Mouse (Mus musculus): ENCODE measurements at regions not wholly inside any gene's neighbourhood (a gene's known extent, or its start where the extent isn't known, plus 50 kb on each side); places are given as distances from the start of the nearest gene placed in this dataset.

GRCm38 (mm10) chr3:58054726-58055125, 206.8 kb upstream of the Pfn2 start:
- H3K36me3 ChIP-seq, result no peaks in the 10 kb centered on the region
- no peak overlapping the region for H3K4me3 ChIP-seq
- 0 out of 2 replicates have a peak, but pooled peaks cover 4% of the 10 kb centered on the region for H3K4me1 ChIP-seq (replicated peaks)
- no peak overlapping the region for H3K9ac ChIP-seq
- WGBS, result 65% methylated on average over 7 of the region's 7 CpGs
- ATAC-seq (replicated peaks; ENCODE audit: insufficient number of reproducible peaks, insufficient read depth, low FRiP score, low read depth), result no peak
- no peak overlapping the region for H3K27ac ChIP-seq
- H3K27me3 ChIP-seq, result no peaks in the 10 kb centered on the region
- H3K4me2 ChIP-seq, result no peak overlapping the region
- no peaks in the 10 kb centered on the region for H3K9me3 ChIP-seq (replicated peaks)

GRCm38 (mm10) chr3:58055181-58055580, 207.3 kb upstream of the Pfn2 start:
- H3K27me3 ChIP-seq, result no peaks in the 10 kb centered on the region
- WGBS, result 74% methylated on average over 4 of the region's 4 CpGs

GRCm38 (mm10) chr3:58056191-58057063, 208.5 kb upstream of the Pfn2 start:
- H3K4me3 ChIP-seq, result no peak overlapping the region
- no peaks in the 10 kb centered on the region for H3K36me3 ChIP-seq
- no peak overlapping the region for H3K27ac ChIP-seq
- peak; percentile 55; the same call in 1 of the 2 replicates for ATAC-seq (replicated peaks; ENCODE audit: insufficient number of reproducible peaks, insufficient read depth, low FRiP score, low read depth)
- H3K9me3 ChIP-seq (replicated peaks), result no peaks in the 10 kb centered on the region
- H3K9ac ChIP-seq, result no peak overlapping the region
- no peak overlapping the region for H3K4me2 ChIP-seq
- 0 out of 2 replicates have a peak, but pooled peaks cover 4% of the 10 kb centered on the region for H3K4me1 ChIP-seq (replicated peaks)
- 45% methylated on average over 10 of the region's 10 CpGs for WGBS
- H3K27me3 ChIP-seq, result no peaks in the 10 kb centered on the region

More at GRCm38 (mm10) chr3:58055181-58055580, 207.3 kb upstream of the Pfn2 start:
- Histone ChIP-seq H3K36me3 (no peaks in the 10 kb centered on the region), H3K4me1 (replicated peaks) (0 out of 2 replicates have a peak, but pooled peaks cover 4% of the 10 kb centered on the region), H3K9me3 (replicated peaks) (no peaks in the 10 kb centered on the region), H3K9ac (no peak overlapping the region), H3K4me2 (no peak overlapping the region), H3K4me3 (no peak overlapping the region), H3K27ac (no peak overlapping the region)
- no peak for ATAC-seq (replicated peaks; ENCODE audit: insufficient number of reproducible peaks, insufficient read depth, low FRiP score, low read depth)

- no peak overlapping the region for H3K4me2 ChIP-seq
- no peak overlapping the region for H3K27ac ChIP-seq
- WGBS, result 73% methylated on average over 2 of the region's 2 CpGs
- no peak for ATAC-seq (replicated peaks; ENCODE audit: insufficient number of reproducible peaks, insufficient read depth, low FRiP score, low read depth)
- H3K9me3 ChIP-seq (replicated peaks), result no peaks in the 10 kb centered on the region
- no peak overlapping the region for H3K4me3 ChIP-seq
- H3K27me3 ChIP-seq, result no peaks in the 10 kb centered on the region
- no peak overlapping the region for H3K9ac ChIP-seq
- no peaks in the 10 kb centered on the region for H3K36me3 ChIP-seq
- 0 out of 2 replicates have a peak, but pooled peaks cover 4% of the 10 kb centered on the region for H3K4me1 ChIP-seq (replicated peaks)
Observed at GRCm38 (mm10) chr3:58057064-58057396, 209.2 kb upstream of the Pfn2 start.

GRCm38 (mm10) chr3:58058134-58058533, 210.3 kb upstream of the Pfn2 start:
- H3K27me3 ChIP-seq, result no peaks in the 10 kb centered on the region
- no peaks in the 10 kb centered on the region for H3K36me3 ChIP-seq
- no peak overlapping the region for H3K4me2 ChIP-seq
- H3K9me3 ChIP-seq (replicated peaks), result no peaks in the 10 kb centered on the region
- WGBS, result 54% methylated on average over 10 of the region's 10 CpGs
- 0 out of 2 replicates have a peak, but pooled peaks cover 4% of the 10 kb centered on the region for H3K4me1 ChIP-seq (replicated peaks)
- no peak overlapping the region for H3K27ac ChIP-seq
- no peak for ATAC-seq (replicated peaks; ENCODE audit: insufficient number of reproducible peaks, insufficient read depth, low FRiP score, low read depth)
- no peak overlapping the region for H3K9ac ChIP-seq
- no peak overlapping the region for H3K4me3 ChIP-seq

GRCm38 (mm10) chr3:58063852-58064549, 216.1 kb upstream of the Pfn2 start:
- Histone ChIP-seq H3K4me2 (no peak overlapping the region), H3K27me3 (no peaks in the 10 kb centered on the region), H3K9me3 (replicated peaks) (no peaks in the 10 kb centered on the region), H3K4me3 (no peak overlapping the region), H3K27ac (no peak overlapping the region), H3K36me3 (no peaks in the 10 kb centered on the region), H3K4me1 (replicated peaks) (no peaks in the 10 kb centered on the region), H3K9ac (no peak overlapping the region)
- WGBS, result 69% methylated on average over 7 of the region's 7 CpGs
- ATAC-seq (replicated peaks; ENCODE audit: insufficient number of reproducible peaks, insufficient read depth, low FRiP score, low read depth), result no peak

GRCm38 (mm10) chr3:58071574-58071973, 223.7 kb upstream of the Pfn2 start:
- Histone ChIP-seq H3K9ac (no peak overlapping the region), H3K4me1 (replicated peaks) (no peaks in the 10 kb centered on the region), H3K4me3 (no peak overlapping the region), H3K4me2 (no peak overlapping the region), H3K27me3 (no peaks in the 10 kb centered on the region), H3K36me3 (no peaks in the 10 kb centered on the region), H3K27ac (no peak overlapping the region), H3K9me3 (replicated peaks) (no peaks in the 10 kb centered on the region)
- no peak for ATAC-seq (replicated peaks; ENCODE audit: insufficient number of reproducible peaks, insufficient read depth, low FRiP score, low read depth)
- WGBS, result 35% methylated on average over 3 of the region's 3 CpGs

- no peaks in the 10 kb centered on the region for H3K27me3 ChIP-seq
- no peak overlapping the region for H3K4me2 ChIP-seq
- H3K27ac ChIP-seq, result no peak overlapping the region
- ATAC-seq (replicated peaks; ENCODE audit: insufficient number of reproducible peaks, insufficient read depth, low FRiP score, low read depth), result no peak
- no peaks in the 10 kb centered on the region for H3K9me3 ChIP-seq (replicated peaks)
- no peak overlapping the region for H3K4me3 ChIP-seq
- WGBS, result 84% methylated on average over 5 of the region's 5 CpGs
- no peaks in the 10 kb centered on the region for H3K36me3 ChIP-seq
- H3K9ac ChIP-seq, result no peak overlapping the region
- H3K4me1 ChIP-seq (replicated peaks), result no peaks in the 10 kb centered on the region
Observed at GRCm38 (mm10) chr3:58072230-58072839, 224.5 kb upstream of the Pfn2 start.

- Histone ChIP-seq H3K9me3 (replicated peaks) (no peaks in the 10 kb centered on the region), H3K4me1 (replicated peaks) (no peaks in the 10 kb centered on the region), H3K9ac (no peak overlapping the region), H3K4me3 (no peak overlapping the region), H3K27ac (no peak overlapping the region), H3K36me3 (no peaks in the 10 kb centered on the region), H3K27me3 (no peaks in the 10 kb centered on the region), H3K4me2 (no peak overlapping the region)
- 78% methylated on average over 24 of the region's 24 CpGs for WGBS
- ATAC-seq (replicated peaks; ENCODE audit: insufficient number of reproducible peaks, insufficient read depth, low FRiP score, low read depth), result no peak
Observed at GRCm38 (mm10) chr3:58089344-58090139, 241.7 kb upstream of the Pfn2 start.

- Histone ChIP-seq H3K4me1 (replicated peaks) (no peaks in the 10 kb centered on the region), H3K9ac (no peak overlapping the region), H3K27me3 (no peaks in the 10 kb centered on the region), H3K36me3 (no peaks in the 10 kb centered on the region), H3K4me2 (no peak overlapping the region), H3K9me3 (replicated peaks) (no peaks in the 10 kb centered on the region), H3K27ac (no peak overlapping the region), H3K4me3 (no peak overlapping the region)
- 68% methylated on average over 8 of the region's 8 CpGs for WGBS
- ATAC-seq (replicated peaks; ENCODE audit: insufficient number of reproducible peaks, insufficient read depth, low FRiP score, low read depth), result no peak
Observed at GRCm38 (mm10) chr3:58090396-58090795, 242.5 kb upstream of the Pfn2 start.
